Mouse (Mus musculus) cerebellum, postnatal 4 days (tissue): ENCODE measurements at regions not wholly inside any gene's neighbourhood (a gene's known extent, or its start where the extent isn't known, plus 50 kb on each side); places are given as distances from the start of the nearest gene placed in this dataset.

Source experiments
- DNase-seq, 2 experiments: peaks; one replicate each; pipeline ENCODE4 v3.0.0; 2022; ENCODE audit warnings: low spot score in 2 of 2, mixed read lengths in 1 of 2

DNA sequence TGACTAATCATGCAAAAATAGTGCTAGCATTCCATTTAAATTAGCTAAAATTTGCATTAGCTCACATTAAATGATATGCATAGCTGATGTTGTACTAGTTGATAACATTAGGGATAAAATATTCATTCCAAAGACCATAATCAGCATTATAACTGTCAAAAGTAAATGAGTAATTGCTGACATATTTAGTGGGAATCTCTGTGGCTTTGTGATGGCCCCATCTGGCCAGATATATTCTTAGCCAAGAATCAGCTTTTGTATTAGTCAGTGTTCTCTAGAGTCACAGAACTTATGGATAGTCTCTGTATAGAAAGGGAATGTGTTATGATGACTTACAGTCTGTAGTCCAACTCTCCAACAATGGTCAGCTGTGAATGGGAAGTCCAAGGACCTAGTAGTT lies 171.2 kb downstream of the Gria2 start:
- DNase-seq = no peak

GRCm38 (mm10) chr3:80610414-80610813 lies 192.2 kb downstream of the Gria2 start:
- no peak for DNase-seq

GRCm38 (mm10) chr3:80608467-80608866 lies 194.2 kb downstream of the Gria2 start:
- DNase-seq = no peak

DNA sequence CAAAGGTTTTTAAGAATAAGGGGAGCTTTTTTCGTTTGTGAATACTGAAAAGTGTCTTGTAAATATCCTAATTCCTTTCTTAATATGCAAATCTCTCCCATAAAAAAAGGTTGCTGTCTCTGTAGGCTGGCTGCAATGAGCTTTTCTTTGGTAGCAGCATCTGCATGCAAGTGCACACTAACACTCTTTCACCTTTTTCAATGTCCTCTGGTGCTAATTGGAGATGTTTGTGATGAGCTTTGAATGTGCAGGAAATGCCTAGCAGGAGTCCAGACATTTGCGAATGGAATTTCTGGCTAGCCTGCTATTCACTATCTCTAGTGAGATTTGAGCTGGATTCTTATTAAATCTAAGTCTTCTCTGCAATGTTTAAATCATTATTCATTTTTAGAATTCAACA lies 194.8 kb downstream of the Gria2 start:
- no peak for DNase-seq

GRCm38 (mm10) chr3:80597549-80597948 lies 205.1 kb downstream of the Gria2 start:
- DNase-seq = no peak

GRCm38 (mm10) chr3:80567514-80567913 lies 235.1 kb downstream of the Gria2 start:
- DNase-seq = no peak

DNA sequence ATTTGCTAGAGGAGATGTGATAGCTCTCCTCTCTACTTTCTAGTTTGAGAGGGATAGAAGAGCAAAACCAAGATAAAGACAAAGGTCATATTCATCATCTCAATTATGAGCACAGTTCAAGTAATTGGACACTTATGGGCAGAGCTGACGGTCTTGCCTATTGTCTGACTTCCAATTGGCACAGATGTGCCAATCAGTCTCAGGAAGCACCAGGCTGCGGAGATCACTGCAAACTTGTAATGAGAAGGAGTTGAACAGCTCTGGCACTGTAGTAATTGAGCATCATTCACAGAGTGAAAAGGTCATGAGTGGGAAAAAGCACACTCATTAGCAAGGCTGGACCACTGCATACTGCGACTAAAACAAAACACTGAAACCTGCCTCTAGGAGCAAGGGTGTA lies 236.4 kb downstream of the Gria2 start:
- DNase-seq = no peak

DNA sequence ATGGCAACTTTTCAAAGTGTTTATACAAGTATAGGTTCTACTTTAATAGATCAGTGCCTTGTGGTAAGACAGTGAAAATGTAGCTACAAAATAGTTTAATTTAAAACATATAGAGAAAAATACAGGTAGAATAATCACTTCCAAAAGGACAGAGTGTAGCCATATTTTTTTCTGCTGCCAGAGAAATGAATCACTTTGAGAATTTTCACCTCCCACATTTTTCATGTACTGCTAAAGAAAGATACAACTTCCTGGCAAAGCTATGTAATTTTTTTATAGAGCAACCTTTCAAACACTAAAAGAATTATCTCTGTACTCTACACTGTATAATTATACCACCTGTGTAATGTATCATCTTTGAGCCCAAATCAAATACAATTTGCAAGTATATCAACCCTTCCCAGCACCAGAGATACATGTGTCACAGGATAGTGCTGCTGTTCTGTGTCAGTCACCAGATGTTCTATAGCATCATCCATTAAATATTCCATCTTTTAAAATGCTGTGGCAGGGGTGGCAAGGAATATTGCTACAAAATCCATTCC lies 256.4 kb downstream of the Gria2 start:
- DNase-seq = no peak

DNA sequence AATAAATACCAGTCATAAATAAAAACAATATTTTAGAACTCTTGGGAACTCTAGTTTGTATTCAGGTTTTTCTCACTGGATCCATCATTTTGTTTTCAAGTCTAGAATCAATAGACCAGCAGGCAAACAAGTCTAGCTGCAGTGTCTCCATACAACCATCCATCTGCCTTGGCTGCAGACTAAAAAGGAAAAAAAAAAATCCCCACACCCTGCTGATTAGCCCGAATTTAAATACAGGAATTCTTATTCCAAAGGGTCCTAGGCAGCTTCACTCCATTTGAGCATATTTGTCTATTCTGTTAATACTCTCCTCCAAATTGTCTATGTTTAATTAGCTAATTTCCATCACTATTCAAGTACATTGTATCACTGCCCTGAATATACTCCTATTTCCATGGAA lies 258.9 kb downstream of the Gria2 start:
- no peak for DNase-seq

GRCm38 (mm10) chr3:80541382-80541781 lies 261.3 kb downstream of the Gria2 start:
- DNase-seq = no peak

- DNase-seq = no peak
Measured at GRCm38 (mm10) chr3:80533706-80534349, 268.8 kb downstream of the Gria2 start.

DNA sequence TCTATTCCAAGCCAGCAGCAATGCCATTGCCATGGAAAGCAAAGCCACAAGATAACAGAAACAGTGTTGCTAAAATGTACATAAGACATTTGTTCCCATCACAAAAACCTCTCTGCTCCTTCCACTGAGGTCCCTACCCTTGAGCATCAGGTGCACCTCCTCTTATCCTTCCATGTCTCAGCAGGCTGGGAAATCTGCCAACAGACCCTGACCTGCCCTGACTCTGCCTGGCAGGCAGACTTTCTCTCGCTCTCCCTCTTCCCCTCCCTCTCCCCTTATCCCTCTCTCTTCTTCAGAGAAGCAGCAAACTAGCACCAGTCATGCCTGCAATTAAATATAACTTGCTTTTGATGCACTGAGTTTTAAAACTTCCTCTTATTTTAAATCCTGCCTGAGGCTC lies 288.6 kb downstream of the Gria2 start:
- DNase-seq = peak in 1 of 2 experiments; percentile 31

GRCm38 (mm10) chr3:80509185-80509584 lies 293.4 kb downstream of the Gria2 start:
- DNase-seq = no peak

DNA sequence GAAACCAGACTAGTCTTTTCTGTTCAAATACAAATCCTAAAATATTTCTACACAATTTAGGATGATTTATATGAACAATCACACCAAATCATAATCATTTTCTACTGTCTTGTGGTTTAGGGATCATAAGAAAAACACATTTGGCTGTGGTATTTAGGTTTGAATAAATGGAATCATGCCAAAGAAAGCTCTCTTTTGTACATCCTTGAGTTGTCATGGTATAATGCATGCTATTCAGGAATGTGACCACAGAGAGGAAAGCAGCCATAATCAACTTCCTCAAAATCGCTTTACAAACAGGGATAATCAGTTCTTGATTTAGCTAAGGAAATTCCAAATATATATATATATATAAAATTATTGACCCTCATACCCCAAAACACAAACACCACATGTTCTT lies 295.9 kb downstream of the Gria2 start:
- DNase-seq = no peak

DNA sequence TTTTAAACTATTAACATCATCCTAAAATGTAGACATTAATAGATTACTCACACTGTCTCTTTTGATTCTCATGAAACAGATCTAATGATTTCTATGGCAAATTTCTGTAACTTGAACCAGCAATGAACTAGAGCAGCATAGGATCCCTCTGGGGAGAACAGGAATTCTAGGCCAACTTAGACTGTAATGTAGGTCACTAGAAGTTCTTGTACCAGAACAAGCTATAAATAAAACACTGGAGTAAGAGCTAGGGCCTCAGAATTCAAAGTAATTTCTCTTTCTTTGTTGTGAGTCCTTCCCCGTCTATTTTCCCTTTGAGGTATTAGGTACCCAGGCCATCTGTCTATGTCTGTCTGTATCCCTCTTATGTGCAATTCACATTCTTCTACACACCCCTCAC lies 301.5 kb downstream of the Gria2 start:
- no peak for DNase-seq

GRCm38 (mm10) chr3:80496556-80496955 lies 306.1 kb downstream of the Gria2 start:
- no peak for DNase-seq

DNA sequence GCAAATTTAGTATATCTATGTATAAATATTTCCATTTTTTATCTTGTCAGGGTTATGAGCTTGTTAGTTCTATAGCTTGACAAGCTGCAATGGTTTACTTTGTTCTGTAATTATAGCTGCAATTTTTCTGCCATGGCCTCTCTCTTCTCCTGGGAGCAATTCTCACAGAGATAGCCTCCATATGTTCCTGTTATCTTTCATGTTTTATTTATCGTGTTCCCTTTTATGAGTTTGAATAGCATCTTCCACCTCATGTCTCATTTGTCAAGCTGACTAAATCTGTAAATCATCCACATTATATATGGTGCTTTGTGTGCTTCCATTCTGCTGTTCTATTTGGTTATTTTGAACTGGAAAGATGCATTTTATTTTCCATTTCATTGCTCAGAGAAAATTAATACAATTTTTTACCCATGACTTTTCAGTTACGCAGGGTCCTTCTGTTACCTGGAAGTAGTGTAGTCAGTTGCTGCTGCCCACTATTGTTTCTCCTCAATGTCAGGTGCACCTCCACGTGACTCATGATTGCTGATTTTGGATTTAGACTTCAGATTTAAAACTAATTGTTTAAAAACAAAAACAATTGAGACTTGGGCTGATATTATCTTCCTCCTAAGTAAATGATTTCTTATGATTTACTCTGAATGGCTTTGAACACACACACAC lies 318.3 kb downstream of the Gria2 start:
- no peak for DNase-seq

- DNase-seq = no peak
Measured at GRCm38 (mm10) chr3:80478676-80479075, 324.0 kb downstream of the Gria2 start.

GRCm38 (mm10) chr3:80473686-80474085 lies 328.9 kb downstream of the Gria2 start:
- DNase-seq = no peak
